Mouse (Mus musculus) T-helper 1 cell (primary cell): ENCODE measurements around the gene Atrx.

Experiments
- in situ Hi-C: fragments of 300-600 bp; cut with MboI, MseI; formaldehyde crosslinking; loops from one replicate; pipeline ENCODE4 v1.15.1; 2025; ENCODE audit warnings: high pct_unique_total_duplicates

Gene Atrx

DNA sequence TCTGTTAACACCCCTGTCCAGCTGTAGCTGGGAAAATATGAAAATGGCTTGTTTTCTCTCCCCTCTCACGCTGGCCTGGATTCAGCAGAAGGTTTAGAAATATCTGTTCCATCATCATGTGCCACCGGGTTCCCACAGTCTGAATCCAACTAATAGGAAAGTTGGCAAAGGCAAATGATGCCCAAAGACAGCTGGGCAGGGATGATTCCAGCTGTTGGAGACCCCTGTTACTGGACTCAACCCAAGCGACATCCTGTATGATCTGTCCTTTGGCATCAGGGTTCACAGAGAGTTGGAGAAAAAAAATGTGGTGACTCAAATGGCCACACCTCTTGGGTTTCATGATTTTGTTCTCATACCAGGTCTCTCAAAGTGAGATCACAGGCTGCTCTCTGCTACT is 161.3 kb downstream of the Atrx start:
- in situ Hi-C loops = loop anchor here (5.0 kb wide), 1 partner anchor 51 kb away; no protein-coding TSS in a partner anchor

DNA sequence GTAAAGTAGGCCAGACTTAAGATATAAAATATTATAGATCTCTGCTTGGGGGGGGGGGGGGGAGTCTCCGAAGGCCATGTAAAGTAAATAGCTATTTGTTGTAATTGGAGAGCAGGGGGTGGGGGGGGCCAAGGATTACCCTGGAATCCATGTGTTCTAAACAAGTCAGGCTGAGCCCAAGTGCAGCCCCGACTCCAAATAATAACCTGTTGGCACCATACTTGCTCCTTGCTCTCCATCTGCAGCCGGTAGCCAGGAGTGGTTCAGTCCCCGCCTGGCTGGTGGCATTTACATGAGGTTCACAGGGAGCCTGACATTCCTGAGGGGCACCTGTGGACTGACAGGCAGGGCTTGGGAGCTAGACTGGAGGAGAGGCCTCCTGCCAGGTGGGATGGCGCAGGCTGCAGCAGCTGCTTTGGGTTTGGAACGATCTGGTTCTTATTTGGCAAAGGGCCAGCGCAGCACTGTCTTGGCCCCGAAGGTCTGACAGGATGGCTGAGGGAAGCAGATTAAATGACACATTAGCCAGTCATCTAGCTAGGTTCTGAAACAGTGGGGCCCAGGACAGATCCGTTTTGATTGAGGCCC is 161.9 kb downstream of the Atrx start:
- in situ Hi-C loops = loop anchor here (5.0 kb wide), 1 partner anchor 50 kb away; no protein-coding TSS in a partner anchor

DNA sequence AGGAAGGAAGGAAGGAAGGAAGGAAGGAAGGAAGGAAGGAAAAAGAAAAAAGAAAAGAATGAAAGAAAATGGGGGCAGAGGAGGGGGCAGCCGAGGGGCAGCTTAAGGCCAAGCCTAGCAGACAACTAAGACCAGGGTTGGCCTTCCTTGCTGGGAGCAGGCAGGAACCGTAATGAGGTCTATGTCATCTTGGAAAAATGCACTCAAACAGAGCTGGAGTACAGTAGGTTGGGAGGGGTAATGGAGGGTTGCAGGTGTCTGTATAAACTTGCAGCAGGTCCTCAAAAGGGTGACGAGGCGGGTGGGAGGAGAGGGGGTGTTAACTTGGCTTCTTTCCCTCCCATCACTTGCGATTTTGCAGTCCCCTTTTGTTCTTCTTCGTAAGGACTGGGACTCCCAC is 163.2 kb downstream of the Atrx start:
- in situ Hi-C loops = loop anchor here (5.0 kb wide), 1 partner anchor 49 kb away; no protein-coding TSS in a partner anchor

DNA sequence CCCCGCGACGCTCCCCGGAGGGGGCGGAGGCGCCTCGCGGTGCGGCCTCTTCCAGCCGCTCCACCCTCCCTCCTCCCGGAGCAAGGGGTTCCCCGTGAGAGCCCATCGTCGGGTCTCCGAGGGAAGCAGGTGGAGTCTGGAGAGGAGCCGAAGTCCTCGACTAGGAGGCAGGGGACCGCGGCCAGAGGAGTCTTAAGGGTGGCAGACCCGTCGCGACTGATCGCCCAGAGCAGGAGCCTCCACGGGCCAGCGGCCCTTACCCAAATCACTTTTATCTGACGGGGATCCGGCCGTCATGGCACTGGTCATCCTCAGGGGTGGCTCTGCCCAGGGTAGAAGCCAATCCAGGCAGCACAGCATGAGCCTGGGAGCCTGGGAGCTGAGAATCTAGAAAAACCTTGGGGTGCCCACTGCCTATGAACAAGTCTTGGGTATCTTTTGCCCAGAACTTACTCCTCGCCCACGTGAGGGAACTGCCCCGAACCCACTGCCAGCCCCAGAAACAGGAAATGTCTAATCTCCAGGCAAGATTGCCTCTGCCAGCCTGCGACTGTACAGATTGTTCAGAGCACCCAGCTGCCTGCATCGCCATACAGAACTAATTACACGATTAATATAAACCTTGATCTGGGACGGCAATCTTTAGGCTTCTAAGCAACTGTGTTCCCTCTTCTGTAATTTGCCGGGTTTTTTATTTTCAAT is 164.0 kb downstream of the Atrx start:
- in situ Hi-C loops = loop anchor here (5.0 kb wide), 1 partner anchor 48 kb away; no protein-coding TSS in a partner anchor

DNA sequence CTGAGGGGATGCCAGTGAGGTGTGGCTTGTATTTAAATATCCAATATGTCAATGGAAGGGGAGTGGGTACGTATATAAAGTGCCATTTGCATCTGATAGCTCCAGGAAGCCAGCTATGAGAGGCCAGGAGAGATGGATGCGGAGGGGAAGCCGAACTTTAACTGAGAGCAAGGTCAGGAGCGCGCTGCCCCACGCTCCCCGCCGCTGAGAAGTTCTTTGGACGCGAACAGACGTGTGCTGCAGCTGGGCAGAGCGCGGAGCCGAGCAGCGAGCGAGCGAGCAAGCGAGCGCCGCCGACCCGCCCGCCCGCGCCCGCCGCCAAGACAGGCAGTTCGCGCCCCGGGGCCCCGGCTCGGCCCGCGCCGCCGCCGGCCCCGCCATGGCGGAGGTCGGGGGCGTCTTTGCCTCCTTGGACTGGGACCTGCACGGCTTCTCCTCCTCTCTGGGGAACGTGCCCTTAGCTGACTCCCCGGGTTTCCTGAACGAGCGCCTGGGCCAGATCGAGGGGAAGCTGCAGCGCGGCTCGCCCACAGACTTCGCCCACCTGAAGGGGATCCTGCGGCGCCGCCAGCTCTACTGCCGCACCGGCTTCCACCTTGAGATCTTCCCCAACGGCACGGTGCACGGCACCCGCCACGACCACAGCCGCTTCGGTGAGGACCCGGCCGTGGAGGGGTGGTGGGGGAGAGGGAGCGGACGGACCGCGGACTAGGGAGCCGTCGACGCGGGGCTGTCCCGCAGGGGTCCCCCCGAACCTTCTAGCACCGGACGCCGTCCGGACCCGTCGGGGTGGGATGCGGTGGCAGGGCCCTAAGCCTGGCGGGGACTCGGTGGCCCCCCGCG is 164.8 kb downstream of the Atrx start, which contains the start of gene Fgf16:
TSS of gene Fgf16 (plus strand) at position 118 of the 843 bp plus-strand sequence.
- in situ Hi-C loops = loop anchor here (5.0 kb wide), 1 partner anchor 47 kb away; no protein-coding TSS in a partner anchor

DNA sequence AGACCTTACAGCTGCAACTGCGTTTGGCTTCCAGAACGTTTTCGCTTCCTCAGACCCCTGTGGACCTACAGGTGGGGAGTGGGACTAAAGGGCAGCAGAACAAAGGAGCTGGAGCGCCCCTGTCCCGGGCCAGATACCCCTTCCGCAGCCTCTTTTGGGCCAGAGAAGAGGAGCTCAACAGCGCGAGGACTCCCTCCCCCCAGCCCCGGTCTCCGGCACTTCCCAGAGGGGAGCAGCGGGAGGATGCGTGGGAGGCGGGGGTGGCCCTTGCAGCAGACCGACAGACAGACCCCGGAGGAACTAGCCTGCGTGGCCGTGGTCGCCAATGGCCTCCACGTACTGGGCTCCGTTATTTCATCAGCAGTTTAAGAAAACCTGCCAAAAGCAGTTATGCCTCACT is 165.6 kb downstream of the Atrx start:
- in situ Hi-C loops = no loop called here

DNA sequence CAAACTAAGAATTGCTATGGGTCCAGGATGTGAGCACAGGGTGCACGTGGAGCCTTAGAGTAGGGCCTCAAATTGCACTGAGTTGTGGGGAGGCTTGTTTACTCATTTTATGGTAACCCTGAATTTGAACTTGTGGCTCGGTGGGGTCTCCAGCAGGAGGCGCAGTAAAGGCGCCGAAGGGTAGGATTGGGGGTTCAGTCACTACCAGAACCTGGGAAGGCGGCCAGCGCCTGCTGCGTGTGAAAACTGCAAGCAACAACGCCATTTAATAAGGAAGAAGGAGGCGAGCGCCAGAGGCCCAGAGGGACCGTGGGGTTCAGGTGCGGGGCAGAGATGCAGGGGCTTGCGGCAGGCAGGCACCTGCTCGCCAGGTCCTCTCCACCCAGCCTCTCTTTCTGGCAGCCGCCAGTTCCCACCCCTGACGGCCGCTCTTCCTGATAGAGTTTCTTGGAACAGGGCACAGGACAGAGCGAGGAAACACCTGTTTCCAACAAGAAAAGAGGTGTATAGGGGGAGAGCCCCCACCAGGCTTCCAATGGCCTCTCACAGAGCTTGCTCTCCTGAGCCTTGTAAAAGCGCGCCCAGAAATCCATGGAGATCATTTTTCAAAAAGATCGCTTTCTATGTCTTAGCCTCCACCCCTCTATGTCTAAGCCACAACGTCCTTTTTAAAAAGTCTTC is 166.2 kb downstream of the Atrx start:
- in situ Hi-C loops = no loop called here
